Mouse (Mus musculus) heart, embryonic 14.5 days (tissue): ENCODE data around the gene Casp14. TPM values are rescaled to one million over a fixed set of nuclear protein-coding genes. Genes with fewer than 3 reads are reported as not detected.

Experiments used
- ATAC-seq: fragments of 200-750 bp; cut with Nextera tagmentation; 2 replicates; pipeline ENCODE4 v1.8.0; 2017; ENCODE audit warnings: low read depth, moderate TSS enrichment; ENCODE audit not compliant: insufficient number of reproducible peaks, insufficient read depth, low FRiP score
- H3K27ac ChIP-seq, 2 experiments: fragments of 200-500 bp in 1 of 2; fragments of 300-500 bp in 1 of 2; sonication (generic) in 1 of 2; replicated peaks in 1 of 2; 2 replicates each; pipeline ENCODE4 v1.5.1; 2012 to 2014; ENCODE audit warnings: low read depth in 2 of 2, low read length in 2 of 2, control low read depth in 1 of 2, mild to moderate bottlenecking in 1 of 2, mixed read lengths in 1 of 2; ENCODE audit not compliant: control insufficient read depth in 1 of 2, insufficient read depth in 1 of 2
- H3K27me3 ChIP-seq: fragments of 300-500 bp; sonication (generic); 2 replicates; pipeline ENCODE4 v1.6.1; 2014; ENCODE audit warnings: mild to moderate bottlenecking, low read length, control low read depth; ENCODE audit not compliant: control insufficient read depth, insufficient read depth
- H3K36me3 ChIP-seq: fragments of 300-500 bp; sonication (generic); 2 replicates; pipeline ENCODE4 v1.6.1; 2014; ENCODE audit warnings: mild to moderate bottlenecking, control low read depth, low read length, mixed read lengths; ENCODE audit not compliant: control insufficient read depth, insufficient read depth
- H3K4me1 ChIP-seq, 2 experiments: fragments of 200-500 bp in 1 of 2; fragments of 300-500 bp in 1 of 2; sonication (generic) in 1 of 2; 2 replicates each; pipeline ENCODE4 v1.6.1; 2012 to 2014; ENCODE audit warnings: low read length in 2 of 2, control low read depth in 1 of 2, mixed read lengths in 1 of 2; ENCODE audit not compliant: control insufficient read depth in 2 of 2, insufficient read depth in 2 of 2
- H3K4me2 ChIP-seq: fragments of 300-500 bp; sonication (generic); 2 replicates; pipeline ENCODE4 v1.6.1; 2014; ENCODE audit warnings: mild to moderate bottlenecking, low read length
- H3K4me3 ChIP-seq, 2 experiments: fragments of 200-500 bp in 1 of 2; fragments of 300-500 bp in 1 of 2; sonication (generic) in 1 of 2; 2 replicates each; pipeline ENCODE4 v1.5.1; 2012 to 2014; ENCODE audit warnings: low read length in 2 of 2, mild to moderate bottlenecking in 2 of 2, control low read depth in 1 of 2, low read depth in 1 of 2, moderate library complexity in 1 of 2; ENCODE audit not compliant: control insufficient read depth in 1 of 2, insufficient read depth in 1 of 2
- H3K9ac ChIP-seq: fragments of 300-500 bp; sonication (generic); 2 replicates; pipeline ENCODE4 v1.6.1; 2014; ENCODE audit warnings: mild to moderate bottlenecking, low read length
- H3K9me3 ChIP-seq: fragments of 300-500 bp; sonication (generic); 2 replicates; pipeline ENCODE4 v1.6.1; 2016; ENCODE audit warnings: low read length, control low read depth; ENCODE audit not compliant: control insufficient read depth
- WGBS: fragments of 180-500 bp; shearing (Covaris S2); extraction: QIAGEN DNeasy Blood & Tissue Kit; methylation state at CpG from one replicate; pipeline ENCODE4 v1.1.7; 2014; 5-methylcytosine and 5-hydroxymethylcytosine counted together
- polyA plus RNA-seq: library from polyadenylated mRNA; unstranded; fragments of >200 nt; fragmentation: Nextera tagmentation; extraction: Ambion mirVana; gene quantifications from 2 replicates; pipeline ENCODE4 v1.2.1, GENCODE M21; 2014

The Casp14 gene
- polyA plus RNA-seq = not detected in 2 replicates

DNA sequence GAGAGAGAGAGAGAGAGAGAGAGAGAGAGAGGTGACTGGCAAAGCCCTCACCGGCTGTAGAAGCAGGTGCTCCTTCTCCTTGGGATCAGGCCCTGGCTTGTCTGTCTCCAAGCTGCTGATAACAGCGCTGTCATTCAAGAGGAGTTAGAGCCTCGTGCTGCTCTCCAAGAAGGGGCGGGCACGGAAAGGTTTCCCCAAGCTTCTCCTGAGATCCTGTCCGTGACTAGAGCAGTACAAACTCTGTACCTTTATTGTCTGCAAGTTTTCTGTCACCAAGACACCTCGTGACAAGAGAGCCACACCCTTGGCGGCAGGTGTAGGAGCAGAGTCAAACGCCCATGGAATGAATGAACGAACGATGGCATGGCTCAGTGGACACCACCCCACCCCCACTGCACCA lies at the start of gene Casp14:
Casp14 (minus strand) TSS at position 239 of the 400 bp plus-strand sequence.
- H3K36me3 ChIP-seq = no peaks in the 10 kb centered on the region
- no peaks in the 10 kb centered on the region for H3K4me1 ChIP-seq
- H3K9me3 ChIP-seq = no peaks in the 10 kb centered on the region
- H3K27ac ChIP-seq = no peak within 1 kb of the TSS
- H3K27me3 ChIP-seq = no peaks in the 10 kb centered on the region
- H3K4me3 ChIP-seq = no peak within 1 kb of the TSS
- no peak for ATAC-seq
- 43% methylated on average over 11 of the region's 11 CpGs for WGBS
- no peak within 1 kb of the TSS for H3K4me2 ChIP-seq
- no peak within 1 kb of the TSS for H3K9ac ChIP-seq

DNA sequence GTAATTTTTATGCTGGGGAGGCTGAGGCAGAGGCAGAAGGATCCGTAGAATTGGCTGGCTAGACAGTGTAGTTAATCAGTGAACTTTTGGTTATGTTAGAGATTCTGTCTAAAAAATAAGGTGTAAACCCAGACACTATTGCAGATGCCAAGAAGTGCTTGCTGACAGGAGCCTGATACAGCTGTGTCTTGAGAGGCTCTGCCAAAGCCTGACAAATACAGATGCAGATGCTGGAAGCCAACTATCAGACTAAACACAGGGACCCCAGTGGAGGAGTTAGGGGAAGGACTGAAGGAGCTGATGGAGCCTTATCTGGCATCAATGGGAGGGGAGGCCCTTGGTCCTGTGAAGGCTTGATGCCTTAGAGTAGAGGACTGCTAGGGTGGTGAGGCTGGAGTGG lies 47.5 kb upstream of the Casp14 start:
- ATAC-seq = no peak
- 58% methylated on average over 1 of the region's 1 CpGs for WGBS
- no peak overlapping the region for H3K4me3 ChIP-seq

DNA sequence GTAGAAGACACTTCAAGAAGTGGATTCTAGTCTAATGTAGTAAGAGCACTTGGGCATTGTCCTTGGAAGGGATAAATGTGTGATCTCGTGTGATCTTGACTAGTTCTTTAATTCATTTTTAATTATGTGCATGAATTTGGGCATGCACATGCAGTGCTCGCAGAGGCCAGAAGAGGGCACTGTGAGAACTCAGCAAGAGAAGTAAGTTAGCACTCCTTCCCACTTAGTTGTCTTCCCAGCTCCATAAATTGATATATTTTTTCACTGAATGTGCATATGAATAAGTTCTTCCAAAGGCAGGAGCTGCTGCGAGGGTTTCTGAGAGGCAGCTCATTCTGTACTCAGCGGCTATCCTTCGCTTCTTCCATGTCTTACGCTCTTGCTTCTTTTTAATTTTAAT lies 37.9 kb upstream of the Casp14 start:
- H3K36me3 ChIP-seq = no peaks in the 10 kb centered on the region
- no peak overlapping the region for H3K27ac ChIP-seq
- no peaks in the 10 kb centered on the region for H3K9me3 ChIP-seq
- 41% methylated on average over 6 of the region's 6 CpGs for WGBS
- peaks cover 0 to 6% of the 10 kb centered on the region in 2 experiments; a peak in 2 of 4 replicates for H3K4me1 ChIP-seq
- H3K4me2 ChIP-seq = no peak overlapping the region
- H3K4me3 ChIP-seq = no peak overlapping the region
- no peak for ATAC-seq
- no peak overlapping the region for H3K9ac ChIP-seq
- peaks cover 9% of the 10 kb centered on the region; the same call in 1 of the 2 replicates for H3K27me3 ChIP-seq

More for the DNA sequence above, 47.5 kb upstream of the Casp14 start:
- no peak overlapping the region for H3K4me2 ChIP-seq
- H3K27me3 ChIP-seq = no peaks in the 10 kb centered on the region
- no peaks in the 10 kb centered on the region for H3K36me3 ChIP-seq
- H3K27ac ChIP-seq = no peak overlapping the region
- no peaks in the 10 kb centered on the region for H3K4me1 ChIP-seq
- no peak overlapping the region for H3K9ac ChIP-seq
- peaks cover 4% of the 10 kb centered on the region for H3K9me3 ChIP-seq

DNA sequence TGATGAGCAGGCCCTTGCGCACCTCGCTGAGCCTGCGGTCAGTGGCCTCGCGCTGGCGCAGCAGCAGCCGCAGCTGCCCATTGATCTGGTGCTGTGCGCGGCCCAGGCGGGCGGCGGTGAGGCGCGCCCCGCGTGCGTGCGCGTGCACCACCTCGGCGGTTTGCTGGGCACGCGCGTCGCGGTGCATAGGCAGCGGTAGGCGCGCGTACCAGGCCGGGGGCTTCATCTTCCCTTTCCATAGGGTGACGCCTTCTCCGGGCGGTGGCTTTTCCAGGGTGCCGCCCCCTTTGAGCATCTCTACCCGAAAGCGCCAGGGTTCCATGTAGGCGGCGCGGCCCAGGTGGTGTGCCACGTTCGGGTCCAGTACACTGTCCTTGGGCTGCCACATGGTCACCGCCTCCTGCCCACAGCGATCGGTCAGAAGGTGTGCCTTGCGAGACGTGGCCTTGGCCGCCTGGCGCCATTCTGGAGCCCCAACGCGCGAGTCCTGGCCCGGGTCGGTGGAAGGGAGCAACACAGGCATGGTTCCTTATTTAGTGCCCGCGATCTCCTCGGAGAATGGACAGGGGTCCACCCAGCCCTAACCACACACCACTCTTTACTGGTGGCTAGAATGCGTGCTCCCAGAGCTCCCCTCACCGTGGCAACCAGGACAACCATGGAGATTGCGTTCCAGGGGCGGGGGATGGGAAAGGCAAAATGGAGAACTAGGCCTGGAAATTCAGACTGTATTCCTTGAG lies 34.5 kb upstream of the Casp14 start, which contains the start of gene Ccdc105:
Ccdc105 (minus strand) TSS at position 614 of the 740 bp plus-strand sequence.
- Histone ChIP-seq H3K4me2 (peak within 1 kb of the TSS; percentile 82), H3K4me3 (peak within 1 kb of the TSS; percentile 55 to 61), H3K4me1 (peaks cover under 1 to 6% of the 10 kb centered on the region in 2 experiments; a peak in 3 of 4 replicates), H3K27ac (no peak within 1 kb of the TSS), H3K27me3 (peaks cover 12% of the 10 kb centered on the region), H3K36me3 (no peaks in the 10 kb centered on the region), H3K9me3 (no peaks in the 10 kb centered on the region), H3K9ac (peak within 1 kb of the TSS; percentile 70)
- ATAC-seq = peak; percentile 74
- 1% methylated on average over 61 of the region's 61 CpGs for WGBS

DNA sequence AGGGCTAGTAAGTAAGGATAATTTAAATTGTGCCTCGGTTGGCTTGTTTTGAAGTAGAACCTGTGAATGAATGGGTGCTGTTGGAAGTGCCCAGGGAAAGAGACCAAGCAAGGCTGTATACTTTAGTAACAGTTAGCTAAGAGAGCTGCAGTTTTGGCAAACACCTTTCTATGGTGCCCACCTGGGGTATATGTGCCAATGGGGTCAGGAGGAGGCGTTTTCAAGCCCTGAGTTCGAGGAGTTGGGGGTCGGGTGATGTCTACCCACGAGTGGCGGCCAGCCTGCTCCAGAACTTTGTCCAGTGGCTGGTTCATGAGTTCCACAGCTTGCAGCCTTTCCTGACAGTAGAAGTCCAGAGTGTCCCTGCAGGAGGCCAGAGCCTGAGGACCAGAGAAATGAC lies 30.9 kb upstream of the Casp14 start:
- no peaks in the 10 kb centered on the region for H3K9me3 ChIP-seq
- H3K4me3 ChIP-seq = no peak overlapping the region
- H3K27me3 ChIP-seq = peaks cover 19% of the 10 kb centered on the region
- WGBS = 90% methylated on average over 6 of the region's 6 CpGs
- H3K27ac ChIP-seq = no peak overlapping the region
- peaks cover 5 to 6% of the 10 kb centered on the region in 2 experiments; a peak in 3 of 4 replicates for H3K4me1 ChIP-seq
- no peaks in the 10 kb centered on the region for H3K36me3 ChIP-seq
- ATAC-seq = no peak
- no peak overlapping the region for H3K9ac ChIP-seq
- H3K4me2 ChIP-seq = no peak overlapping the region

DNA sequence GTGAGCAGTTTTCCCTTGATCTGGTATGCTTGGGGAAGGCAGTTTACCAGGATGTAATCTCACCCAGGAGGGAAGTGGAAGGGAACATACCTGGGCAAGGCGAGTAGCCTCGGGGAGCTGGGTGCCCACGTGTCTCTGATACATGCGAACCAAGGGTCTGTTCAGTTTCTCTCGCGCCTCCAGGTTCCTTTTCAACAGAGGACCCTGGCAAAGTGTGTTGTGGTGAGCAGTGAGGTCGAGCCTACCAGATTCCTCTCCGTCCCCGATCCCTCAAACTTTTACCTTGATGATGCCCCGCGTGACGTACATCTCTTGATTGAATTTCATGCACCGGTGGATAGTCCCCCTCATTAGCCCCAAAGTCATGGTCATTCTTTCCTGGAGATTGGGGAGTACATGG lies 30.1 kb upstream of the Casp14 start:
- Histone ChIP-seq H3K27ac (no peak overlapping the region), H3K36me3 (no peaks in the 10 kb centered on the region), H3K4me3 (no peak overlapping the region), H3K9ac (no peak overlapping the region), H3K4me1 (peaks cover 5 to 6% of the 10 kb centered on the region in 2 experiments; a peak in 3 of 4 replicates), H3K9me3 (no peaks in the 10 kb centered on the region), H3K27me3 (peaks cover 19% of the 10 kb centered on the region), H3K4me2 (no peak overlapping the region)
- no peak for ATAC-seq
- 70% methylated on average over 13 of the region's 13 CpGs for WGBS

DNA sequence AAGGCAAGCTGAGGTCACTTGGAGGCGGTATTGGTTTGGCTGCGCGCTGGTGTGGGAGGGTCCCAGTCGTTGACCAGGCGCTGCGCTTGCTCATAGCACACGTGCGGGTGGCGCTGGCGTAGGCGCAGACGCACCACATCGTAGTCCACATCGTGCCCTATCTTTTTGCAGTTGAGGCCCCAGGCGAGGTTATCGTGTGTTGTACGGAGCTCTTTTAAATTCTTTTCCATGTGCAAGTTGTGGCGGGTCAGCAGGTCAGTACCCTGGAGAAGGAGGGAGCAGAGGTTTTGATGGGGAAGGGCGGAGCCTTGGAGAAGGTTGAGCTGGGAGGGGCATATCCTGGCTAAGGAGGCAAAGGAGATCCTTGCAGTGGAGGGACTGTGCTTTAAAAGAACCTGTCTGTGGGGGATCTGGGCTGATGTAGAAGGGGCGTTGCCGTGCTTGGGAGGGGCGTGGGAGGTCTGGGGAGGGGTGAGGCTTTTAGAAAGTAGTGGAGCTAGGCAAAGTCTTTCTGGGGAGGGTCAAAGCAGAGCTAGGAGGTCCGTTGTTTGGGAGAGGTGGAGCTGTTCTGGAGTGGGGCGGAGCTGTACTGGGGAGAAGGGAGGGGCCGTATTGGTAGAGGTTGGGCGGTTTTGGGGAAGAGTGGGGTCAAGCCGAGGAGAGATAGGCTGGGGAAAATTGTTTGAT lies 29.1 kb upstream of the Casp14 start:
- H3K4me3 ChIP-seq = peak overlapping the region; percentile 16 to 30
- ATAC-seq = peak; percentile 65; the same call in 1 of the 2 replicates
- no peak overlapping the region for H3K27ac ChIP-seq
- peaks cover 5% of the 10 kb centered on the region in 2 experiments; a peak in 3 of 4 replicates for H3K4me1 ChIP-seq
- H3K4me2 ChIP-seq = peak overlapping the region; percentile 64
- no peaks in the 10 kb centered on the region for H3K9me3 ChIP-seq
- peaks cover 18% of the 10 kb centered on the region for H3K27me3 ChIP-seq
- 3% methylated on average over 27 of the region's 27 CpGs for WGBS
- no peaks in the 10 kb centered on the region for H3K36me3 ChIP-seq
- peak overlapping the region; percentile 30; the same call in 1 of the 2 replicates for H3K9ac ChIP-seq
